Mouse (Mus musculus) testis, adult 2 months (tissue): ENCODE data around the gene Stk39. TPM values are rescaled to one million over a fixed set of nuclear protein-coding genes. Genes with fewer than 3 reads are reported as not detected.

Experiments
- H3K27ac ChIP-seq: fragments of 200-500 bp; 2 replicates; pipeline ENCODE4 v1.5.1; 2012; ENCODE audit warnings: low read depth, low read length; ENCODE audit not compliant: control insufficient read depth, insufficient read depth
- H3K27me3 ChIP-seq: fragments of 200-500 bp; 2 replicates; pipeline ENCODE4 v1.6.1; 2012; ENCODE audit warnings: mild to moderate bottlenecking, low read length, moderate library complexity; ENCODE audit not compliant: control insufficient read depth, insufficient read depth
- H3K36me3 ChIP-seq: fragments of 200-500 bp; 2 replicates; pipeline ENCODE4 v1.6.1; 2012; ENCODE audit warnings: mild to moderate bottlenecking, low read length; ENCODE audit not compliant: control insufficient read depth, insufficient read depth
- H3K4me1 ChIP-seq: fragments of 200-500 bp; 2 replicates; pipeline ENCODE4 v1.6.1; 2012; ENCODE audit warnings: low read length; ENCODE audit not compliant: control insufficient read depth, insufficient read depth
- H3K4me3 ChIP-seq: fragments of 200-500 bp; 2 replicates; pipeline ENCODE4 v1.5.1; 2012; ENCODE audit warnings: low read depth, mild to moderate bottlenecking, low read length, moderate library complexity, mixed read lengths; ENCODE audit not compliant: control insufficient read depth
- CTCF ChIP-seq: fragments of 200-500 bp; IDR thresholded peaks from 2 replicates; pipeline ENCODE4 v1.5.1; 2012; ENCODE audit warnings: low read depth, mild to moderate bottlenecking, inconsistent platforms, low read length, moderate library complexity; ENCODE audit not compliant: control insufficient read depth, insufficient read depth, insufficient replicate concordance
- POLR2A ChIP-seq: fragments of 200-500 bp; IDR thresholded peaks from 2 replicates; pipeline ENCODE4 v1.6.1; 2012; ENCODE audit warnings: low read depth, mild to moderate bottlenecking, inconsistent platforms, low read length, moderate library complexity; ENCODE audit not compliant: control insufficient read depth
- polyA plus RNA-seq: library from polyadenylated mRNA; depleted of rRNA; stranded (reverse); fragments of >200 nt; gene quantifications from 2 replicates; pipeline ENCODE4 v1.2.3, GENCODE M21; 2012

The Stk39 gene
- polyA plus RNA-seq, 1 experiment, result 118 TPM

DNA sequence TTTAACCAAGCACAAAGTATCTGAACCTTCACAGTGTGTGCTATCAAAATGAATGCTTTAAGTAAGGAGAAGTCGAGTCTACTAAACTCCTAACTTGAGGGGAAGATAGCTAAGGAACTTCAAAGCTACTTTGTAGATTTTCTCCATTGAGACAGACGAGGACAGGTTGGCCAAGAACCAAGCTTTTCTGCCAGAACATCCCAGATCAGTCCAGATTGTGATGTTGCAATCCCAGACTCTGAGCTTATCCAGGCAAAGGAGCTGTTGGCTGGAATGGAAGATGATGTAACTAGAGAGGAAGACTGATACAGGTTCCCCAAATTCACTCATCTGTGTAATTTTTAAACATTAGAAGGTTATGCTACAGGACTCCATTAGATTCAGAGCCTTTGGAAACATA, 187.7 kb downstream of the Stk39 start:
- TF ChIP-seq CTCF (no peak), POLR2A (no peak)
- Histone ChIP-seq H3K4me1 (no peaks in the 10 kb centered on the region), H3K27me3 (no peaks in the 10 kb centered on the region)

DNA sequence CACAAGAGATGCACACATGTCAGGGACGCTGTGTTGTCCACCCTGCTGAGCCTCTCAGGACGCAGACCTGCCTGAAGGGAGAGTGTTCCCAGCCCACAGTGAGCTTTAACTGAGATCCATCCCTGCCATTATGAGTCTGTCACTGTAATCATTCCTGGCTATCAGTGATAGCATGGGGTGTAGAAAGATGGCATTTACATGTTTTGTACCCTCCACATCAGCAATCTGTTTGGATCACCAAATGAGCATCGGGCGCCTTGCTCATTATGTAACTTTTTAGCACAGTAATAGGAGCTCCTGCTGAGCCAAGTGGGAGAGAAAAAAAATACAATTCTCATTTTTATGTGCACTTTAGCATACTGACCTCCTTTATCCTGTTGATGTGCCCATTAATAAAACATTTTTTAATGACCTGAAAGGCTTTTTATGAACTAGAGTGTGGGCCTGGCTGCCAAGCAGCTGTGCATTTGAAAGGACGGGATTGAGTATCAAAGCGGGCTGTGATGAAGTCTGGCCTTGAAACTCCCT, 189.0 kb downstream of the Stk39 start:
- no peaks in the 10 kb centered on the region for H3K4me1 ChIP-seq
- no peaks in the 10 kb centered on the region for H3K36me3 ChIP-seq
- H3K27me3 ChIP-seq, result no peaks in the 10 kb centered on the region
- TF ChIP-seq CTCF (no peak), POLR2A (no peak)
- no peak overlapping the region for H3K27ac ChIP-seq
- H3K4me3 ChIP-seq, result no peak overlapping the region

More for the DNA sequence above, 187.7 kb downstream of the Stk39 start:
- no peak overlapping the region for H3K27ac ChIP-seq
- H3K4me3 ChIP-seq, result no peak overlapping the region
- no peaks in the 10 kb centered on the region for H3K36me3 ChIP-seq

DNA sequence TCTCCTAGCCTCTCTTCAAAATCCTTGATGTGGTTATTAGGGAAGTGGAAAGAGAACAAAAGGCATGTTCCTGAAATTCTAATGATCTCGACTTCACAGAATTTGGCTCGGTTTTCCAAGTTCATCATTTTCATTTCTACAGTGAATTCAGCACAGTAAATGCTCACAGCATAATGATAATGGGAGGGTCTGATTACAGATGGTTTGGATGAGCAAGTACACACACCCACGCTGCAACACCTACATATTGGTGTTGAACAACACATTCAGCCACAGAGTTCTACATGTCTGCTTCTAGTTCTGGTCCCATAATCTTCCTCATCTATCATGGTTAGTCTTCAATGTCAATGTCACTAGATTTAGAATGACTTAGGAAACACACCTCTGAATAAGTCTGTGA, 190.5 kb downstream of the Stk39 start:
- Histone ChIP-seq H3K27ac (no peak overlapping the region), H3K27me3 (no peaks in the 10 kb centered on the region), H3K4me1 (no peaks in the 10 kb centered on the region), H3K36me3 (no peaks in the 10 kb centered on the region), H3K4me3 (no peak overlapping the region)
- TF ChIP-seq POLR2A (no peak), CTCF (no peak)

DNA sequence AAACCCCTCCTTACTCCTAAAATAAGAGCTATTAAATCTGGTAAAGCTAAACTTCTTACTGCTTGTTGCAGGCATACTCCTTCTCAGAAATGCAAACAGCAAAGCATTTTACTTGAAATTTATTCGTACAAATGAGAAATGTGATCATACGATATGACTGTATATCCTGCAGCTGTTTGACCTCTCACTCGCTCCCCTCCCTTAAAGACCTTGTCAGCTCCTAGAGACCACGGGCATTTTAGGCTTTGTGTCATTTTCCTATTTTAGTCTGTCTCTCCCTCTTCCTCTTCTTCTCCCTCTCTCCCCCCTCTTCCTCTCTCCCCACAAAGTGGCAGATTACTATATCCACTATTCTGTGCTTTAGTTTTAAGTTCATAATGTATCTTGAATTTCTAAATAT, 200.8 kb downstream of the Stk39 start:
- Histone ChIP-seq H3K4me1 (no peaks in the 10 kb centered on the region), H3K4me3 (no peak overlapping the region), H3K36me3 (no peaks in the 10 kb centered on the region), H3K27me3 (no peaks in the 10 kb centered on the region), H3K27ac (no peak overlapping the region)
- TF ChIP-seq POLR2A (no peak), CTCF (no peak)

DNA sequence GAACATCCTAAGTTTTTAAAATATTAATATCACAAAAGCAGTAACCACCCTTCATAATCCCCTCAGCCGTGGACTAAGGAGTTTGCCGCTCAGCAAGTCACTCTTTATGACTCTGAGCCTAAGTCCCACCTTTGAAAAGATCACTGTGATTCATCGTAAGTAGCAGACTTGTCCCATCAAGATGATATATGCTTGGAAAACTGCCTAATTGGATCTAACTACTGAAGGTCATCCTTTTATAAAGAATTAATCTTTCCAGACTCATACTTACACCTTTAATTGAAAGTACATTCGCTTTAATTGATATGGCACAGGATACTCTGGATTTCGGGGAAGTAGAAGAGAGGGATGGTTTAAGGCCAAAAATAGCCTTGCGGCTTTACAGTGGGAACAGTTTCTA, 201.2 kb downstream of the Stk39 start:
- TF ChIP-seq POLR2A (no peak), CTCF (no peak)
- Histone ChIP-seq H3K27ac (no peak overlapping the region), H3K4me1 (no peaks in the 10 kb centered on the region), H3K27me3 (no peaks in the 10 kb centered on the region), H3K36me3 (no peaks in the 10 kb centered on the region), H3K4me3 (no peak overlapping the region)

DNA sequence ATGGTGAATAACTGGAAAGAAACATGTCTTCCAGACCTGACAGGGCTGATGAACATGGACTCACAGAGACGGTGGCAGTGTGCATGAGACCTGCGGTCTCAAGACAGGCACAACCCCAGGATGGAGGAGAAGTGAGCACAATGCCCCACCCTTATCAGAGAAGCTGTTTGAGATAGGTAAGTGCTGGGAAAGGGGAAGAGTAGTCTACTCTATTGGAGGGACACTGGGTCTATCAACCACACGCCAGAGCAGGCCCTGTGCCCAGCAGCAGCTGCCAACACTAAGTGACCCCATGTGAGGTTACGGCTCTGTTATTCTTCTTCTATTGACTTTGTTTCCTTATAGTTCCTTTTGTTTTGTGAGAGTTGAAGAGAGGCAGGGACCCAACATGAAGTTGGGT, 202.4 kb downstream of the Stk39 start:
- H3K27me3 ChIP-seq, result no peaks in the 10 kb centered on the region

DNA sequence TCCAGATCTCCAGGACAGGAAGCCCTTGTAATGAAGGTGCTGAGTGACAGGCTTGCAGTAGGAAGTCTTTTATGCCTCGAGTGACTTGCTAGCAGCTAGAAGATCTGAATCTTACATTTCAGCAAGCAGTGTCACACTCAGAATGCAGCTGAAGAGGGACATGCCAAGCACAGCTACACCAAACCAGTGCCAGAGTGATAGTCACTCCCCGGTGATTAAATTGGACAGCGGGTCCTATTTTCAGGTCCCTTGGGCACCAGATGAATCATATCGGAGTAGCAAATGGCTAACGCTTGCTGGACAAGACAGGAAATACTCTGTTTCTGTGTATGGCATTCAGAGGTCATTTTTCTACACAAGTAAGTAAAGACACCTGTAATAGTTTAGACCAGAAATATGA, 207.2 kb downstream of the Stk39 start:
- Histone ChIP-seq H3K27me3 (no peaks in the 10 kb centered on the region), H3K27ac (no peak overlapping the region), H3K4me1 (no peaks in the 10 kb centered on the region), H3K36me3 (no peaks in the 10 kb centered on the region), H3K4me3 (no peak overlapping the region)
- TF ChIP-seq CTCF, result no peak
- TF ChIP-seq POLR2A, result no peak

More for the DNA sequence above, 202.4 kb downstream of the Stk39 start:
- H3K4me1 ChIP-seq, result no peaks in the 10 kb centered on the region
- no peak overlapping the region for H3K27ac ChIP-seq
- TF ChIP-seq CTCF, result no peak
- no peak for TF ChIP-seq POLR2A
- no peaks in the 10 kb centered on the region for H3K36me3 ChIP-seq
- H3K4me3 ChIP-seq, result no peak overlapping the region

DNA sequence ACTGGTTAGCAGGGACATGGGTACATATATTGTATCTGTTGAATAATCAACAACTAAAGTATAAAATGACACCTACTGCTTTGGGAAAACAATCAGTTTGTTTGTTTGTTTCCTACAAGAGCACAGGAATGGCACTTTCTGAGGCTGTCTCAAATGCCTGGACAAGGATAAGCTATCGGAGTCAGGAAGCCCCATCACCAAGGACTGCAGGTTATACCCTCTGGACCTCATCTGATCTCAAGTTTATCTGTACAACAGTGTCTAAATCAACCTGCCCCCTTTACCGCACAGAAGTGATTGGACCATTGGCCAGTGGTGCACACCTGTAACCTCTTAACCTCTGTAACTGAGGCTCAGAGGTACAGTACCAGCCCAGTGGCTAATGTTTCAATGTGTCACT, 211.2 kb downstream of the Stk39 start:
- Histone ChIP-seq H3K36me3 (no peaks in the 10 kb centered on the region), H3K27ac (no peak overlapping the region), H3K27me3 (no peaks in the 10 kb centered on the region), H3K4me3 (no peak overlapping the region), H3K4me1 (no peaks in the 10 kb centered on the region)
- TF ChIP-seq CTCF, result no peak

DNA sequence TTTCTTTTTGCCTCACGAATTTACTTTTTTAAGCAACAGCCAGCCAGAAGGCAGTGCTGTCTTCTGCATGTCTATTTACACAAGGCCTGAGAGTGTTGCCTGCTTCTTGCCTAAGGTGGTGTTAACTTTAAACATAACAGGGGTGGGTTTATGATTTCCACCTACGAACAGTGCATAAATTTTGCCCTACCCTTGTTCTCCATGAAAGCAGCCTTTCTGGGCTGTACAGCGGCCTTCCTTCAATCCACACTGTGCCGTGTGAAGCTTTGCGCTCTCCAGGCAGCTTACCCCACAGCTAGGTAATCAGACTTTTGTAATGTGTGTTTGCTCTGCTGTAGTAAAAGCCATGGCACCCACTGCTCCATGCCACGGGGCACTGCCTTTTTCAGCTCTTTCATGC, 214.5 kb downstream of the Stk39 start:
- H3K27me3 ChIP-seq, result no peaks in the 10 kb centered on the region
- no peaks in the 10 kb centered on the region for H3K4me1 ChIP-seq
- no peak for TF ChIP-seq POLR2A
- no peak for TF ChIP-seq CTCF
- no peak overlapping the region for H3K27ac ChIP-seq
- H3K4me3 ChIP-seq, result no peak overlapping the region
- no peaks in the 10 kb centered on the region for H3K36me3 ChIP-seq
